Mouse (Mus musculus): ENCODE data around the gene Rfc2. TPM values are rescaled to one million over a fixed set of nuclear protein-coding genes. Genes with fewer than 3 reads are reported as not detected.

Gene Rfc2
- total RNA-seq, 2 experiments from 2014 or later: 48.1 to 55.6 TPM

- no peak for TF ChIP-seq CTCF (conservative IDR thresholded peaks at IDR 0.05)
- DNase-seq (ENCODE audit: low spot score in 2 of 2): peak in 1 of 2 experiments; percentile 53
- peak overlapping the region; percentile 55 for H3K4me3 ChIP-seq
- peak overlapping the region; percentile 84 for H3K27ac ChIP-seq
Measured at GRCm38 (mm10) chr5:134571730-134572507, 9.2 kb upstream of the Rfc2 start.

- no peak for DNase-seq (ENCODE audit: low spot score in 2 of 2)
- Histone ChIP-seq H3K4me3 (peak overlapping the region; percentile 55; the same call in 1 of the 2 replicates), H3K27ac (peak overlapping the region; percentile 84; the same call in 1 of the 2 replicates)
- TF ChIP-seq CTCF (conservative IDR thresholded peaks at IDR 0.05): no peak
Measured at GRCm38 (mm10) chr5:134572508-134573214, 8.5 kb upstream of the Rfc2 start.

- no peak for TF ChIP-seq CTCF (conservative IDR thresholded peaks at IDR 0.05)
- no peak for DNase-seq (ENCODE audit: low spot score in 2 of 2)
- H3K4me3 ChIP-seq: no peak overlapping the region
- no peak overlapping the region for H3K27ac ChIP-seq
Measured at GRCm38 (mm10) chr5:134575833-134576232, 5.3 kb upstream of the Rfc2 start.

- peak; percentile 46 for TF ChIP-seq CTCF (conservative IDR thresholded peaks at IDR 0.05)
- H3K27ac ChIP-seq: no peak overlapping the region
- no peak overlapping the region for H3K4me3 ChIP-seq
- DNase-seq (ENCODE audit: low spot score in 2 of 2): no peak
Measured at GRCm38 (mm10) chr5:134576517-134577220, 4.5 kb upstream of the Rfc2 start.

- Histone ChIP-seq H3K27ac (no peak overlapping the region), H3K4me3 (no peak overlapping the region)
- DNase-seq (ENCODE audit: low spot score in 2 of 2): no peak
- no peak for TF ChIP-seq CTCF (conservative IDR thresholded peaks at IDR 0.05)
Measured at GRCm38 (mm10) chr5:134577534-134577933, 3.6 kb upstream of the Rfc2 start.

- no peak overlapping the region for H3K27ac ChIP-seq
- TF ChIP-seq CTCF (conservative IDR thresholded peaks at IDR 0.05): no peak
Measured at GRCm38 (mm10) chr5:134579135-134579534, 2.0 kb upstream of the Rfc2 start.

GRCm38 (mm10) chr5:134582221-134582907 is 1.2 kb downstream of the Rfc2 start:
- peak; percentile 86 for TF ChIP-seq CTCF (conservative IDR thresholded peaks at IDR 0.05)
- peak; percentile 96 to 97 for DNase-seq (ENCODE audit: low spot score in 2 of 2)
- Histone ChIP-seq H3K27ac (peak overlapping the region; percentile 76), H3K4me3 (peak overlapping the region; percentile 99)

More at GRCm38 (mm10) chr5:134579135-134579534, 2.0 kb upstream of the Rfc2 start:
- H3K4me3 ChIP-seq: no peak overlapping the region
- no peak for DNase-seq (ENCODE audit: low spot score in 2 of 2)

- H3K4me3 ChIP-seq: peak overlapping the region; percentile 99
- peak; percentile 53 for TF ChIP-seq CTCF (conservative IDR thresholded peaks at IDR 0.05)
- DNase-seq (ENCODE audit: low spot score in 2 of 2): no peak
- peak overlapping the region; percentile 76 for H3K27ac ChIP-seq
Measured at GRCm38 (mm10) chr5:134583006-134583883, 2.1 kb downstream of the Rfc2 start.

- no peak overlapping the region for H3K27ac ChIP-seq
- no peak for TF ChIP-seq CTCF (conservative IDR thresholded peaks at IDR 0.05)
- H3K4me3 ChIP-seq: no peak overlapping the region
- no peak for DNase-seq (ENCODE audit: low spot score in 2 of 2)
Measured at GRCm38 (mm10) chr5:134583884-134584213, 2.7 kb downstream of the Rfc2 start.

GRCm38 (mm10) chr5:134584798-134585197 is 3.6 kb downstream of the Rfc2 start:
- Histone ChIP-seq H3K27ac (no peak overlapping the region), H3K4me3 (no peak overlapping the region)
- TF ChIP-seq CTCF (conservative IDR thresholded peaks at IDR 0.05): no peak
- DNase-seq (ENCODE audit: low spot score in 2 of 2): no peak

- TF ChIP-seq CTCF (conservative IDR thresholded peaks at IDR 0.05): no peak
- Histone ChIP-seq H3K27ac (no peak overlapping the region), H3K4me3 (no peak overlapping the region)
- DNase-seq (ENCODE audit: low spot score in 2 of 2): no peak
Measured at GRCm38 (mm10) chr5:134589900-134590299, 8.7 kb downstream of the Rfc2 start.
